Mouse (Mus musculus): Measurements from ENCODE around the gene Tada2b. TPM values are rescaled to one million over a fixed set of nuclear protein-coding genes. Genes with fewer than 3 reads are reported as not detected.
A peak's percentile ranks its signal among the peaks of the same experiment; 100 is the strongest.

Gene Tada2b
- polyA plus RNA-seq, 1 experiment from 2014 or later = 3.1 TPM

DNA sequence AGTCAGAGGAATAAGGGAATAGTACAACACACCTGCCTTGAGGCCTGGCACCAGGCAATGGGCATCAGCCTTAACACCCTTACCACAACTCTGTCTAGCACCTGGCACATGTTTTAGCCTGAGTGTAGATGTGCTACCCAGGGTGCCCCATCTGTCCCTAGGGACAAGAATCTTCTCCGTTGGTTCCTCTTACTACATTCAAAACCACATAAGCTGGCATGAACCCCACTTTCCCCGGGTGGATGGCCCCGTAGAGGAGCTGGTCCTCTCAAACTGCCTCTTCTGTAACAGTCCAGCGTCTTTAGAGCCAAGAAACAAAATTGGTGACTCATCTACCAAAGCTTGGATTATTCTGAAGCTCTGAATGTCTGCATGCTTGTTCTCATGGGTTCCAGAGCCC, 3.7 kb downstream of the Tada2b start:
- no peak for ATAC-seq (ENCODE audit: insufficient number of reproducible peaks, insufficient read depth, low FRiP score, low read depth)
- H3K27ac ChIP-seq (replicated peaks in 1 of 2; ENCODE audit: control insufficient read depth in 1 of 2, insufficient read depth in 1 of 2, low read depth in 2 of 2, low read length in 2 of 2) = no peak overlapping the region
- no peak overlapping the region for H3K4me2 ChIP-seq (ENCODE audit: low read length)
- H3K9ac ChIP-seq (ENCODE audit: low read length) = 0 out of 2 replicates have a peak overlapping the region, but pooled peaks have one; percentile 17
- 92% methylated on average over 4 of the region's 4 CpGs for WGBS
- H3K27me3 ChIP-seq (ENCODE audit: control insufficient read depth, insufficient read depth, low read length) = peaks cover 7% of the 10 kb centered on the region
- peaks cover 14 to 36% of the 10 kb centered on the region in 2 experiments for H3K4me1 ChIP-seq (ENCODE audit: control insufficient read depth in 2 of 2, insufficient read depth in 2 of 2, low read length in 2 of 2)
- H3K4me3 ChIP-seq (ENCODE audit: control insufficient read depth in 1 of 2, insufficient read depth in 1 of 2, low read depth in 1 of 2, low read length in 2 of 2) = no peak overlapping the region
- no peaks in the 10 kb centered on the region for H3K9me3 ChIP-seq (ENCODE audit: control insufficient read depth, low read length)
- peaks cover 15% of the 10 kb centered on the region for H3K36me3 ChIP-seq (ENCODE audit: control insufficient read depth, insufficient read depth, low read length)

DNA sequence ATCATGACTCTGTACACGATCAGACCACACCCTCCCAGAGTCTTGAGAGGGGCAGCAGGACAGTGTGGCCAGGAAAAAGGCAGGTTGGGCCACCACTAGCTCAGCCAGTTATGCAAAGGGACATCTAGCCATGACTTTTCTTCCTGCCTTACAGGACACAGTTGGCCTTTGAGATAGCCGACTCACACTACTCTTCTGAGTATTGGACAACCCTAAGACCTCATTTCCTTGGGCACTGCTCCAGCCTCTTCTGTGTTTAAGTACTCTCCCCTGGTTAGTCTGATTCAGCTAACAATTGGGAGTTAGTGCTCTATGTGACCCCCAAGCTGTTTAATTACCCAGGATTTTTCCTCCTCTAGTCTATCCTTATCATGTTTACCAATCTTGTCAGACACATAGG, 4.3 kb downstream of the Tada2b start:
- peaks cover 19% of the 10 kb centered on the region for H3K36me3 ChIP-seq (ENCODE audit: control insufficient read depth, insufficient read depth, low read length)
- no peak overlapping the region for H3K27ac ChIP-seq (replicated peaks in 1 of 2; ENCODE audit: control insufficient read depth in 1 of 2, insufficient read depth in 1 of 2, low read depth in 2 of 2, low read length in 2 of 2)

DNA sequence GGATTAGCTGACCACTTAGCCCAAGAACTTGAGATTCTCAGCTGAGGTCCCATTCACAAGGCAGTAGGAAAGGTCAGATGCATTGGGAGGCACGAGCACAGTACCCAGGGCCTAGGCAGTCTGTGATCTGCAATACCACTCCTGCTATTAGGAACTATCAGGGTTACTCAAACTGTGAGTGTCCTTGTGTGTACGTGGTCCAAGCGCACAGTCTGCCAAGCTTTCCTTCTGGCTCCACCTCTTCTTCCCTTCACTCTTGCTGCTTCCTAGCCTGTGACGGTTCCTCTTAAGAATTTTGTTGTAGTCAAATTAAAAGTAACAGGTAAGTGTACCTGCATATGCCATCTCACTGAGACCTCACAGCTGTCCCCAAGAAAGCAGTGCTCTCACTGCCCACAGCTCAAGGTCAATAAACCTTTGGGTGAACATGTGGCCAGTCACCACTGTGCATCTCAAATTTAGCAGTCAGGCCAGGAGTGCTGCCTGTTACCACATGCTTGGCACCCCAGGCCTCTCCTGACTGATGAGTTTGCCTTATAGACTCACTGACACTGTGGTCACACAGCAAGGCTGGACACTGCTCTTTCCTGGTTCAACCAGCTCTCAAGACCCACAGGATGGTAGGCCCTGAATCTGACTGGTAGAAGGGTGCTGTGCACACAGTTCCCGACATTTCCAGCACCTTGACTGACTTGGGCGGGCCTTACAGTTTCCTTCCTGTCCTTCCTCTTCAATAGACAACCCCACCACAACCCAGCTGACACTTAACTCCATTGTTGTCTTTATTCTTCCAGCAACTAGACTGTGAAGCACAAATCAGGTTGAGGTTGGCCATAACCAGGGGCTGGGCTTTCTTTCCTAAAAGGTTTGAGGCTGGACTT, 5.3 kb downstream of the Tada2b start:
- Histone ChIP-seq H3K4me1 (ENCODE audit: control insufficient read depth in 2 of 2, insufficient read depth in 2 of 2, low read length in 2 of 2) (peaks cover 7 to 28% of the 10 kb centered on the region in 2 experiments), H3K27me3 (ENCODE audit: control insufficient read depth, insufficient read depth, low read length) (no peaks in the 10 kb centered on the region), H3K9ac (ENCODE audit: low read length) (no peak overlapping the region), H3K4me2 (ENCODE audit: low read length) (no peak overlapping the region), H3K4me3 (ENCODE audit: control insufficient read depth in 1 of 2, insufficient read depth in 1 of 2, low read depth in 1 of 2, low read length in 2 of 2) (no peak overlapping the region), H3K36me3 (ENCODE audit: control insufficient read depth, insufficient read depth, low read length) (peaks cover 24% of the 10 kb centered on the region), H3K9me3 (ENCODE audit: control insufficient read depth, low read length) (no peaks in the 10 kb centered on the region), H3K27ac (replicated peaks in 1 of 2; ENCODE audit: control insufficient read depth in 1 of 2, insufficient read depth in 1 of 2, low read depth in 2 of 2, low read length in 2 of 2) (no peak overlapping the region)
- WGBS = 82% methylated on average over 6 of the region's 6 CpGs
- no peak for ATAC-seq (ENCODE audit: insufficient number of reproducible peaks, insufficient read depth, low FRiP score, low read depth)

More for the DNA sequence above, 4.3 kb downstream of the Tada2b start:
- no peak for ATAC-seq (ENCODE audit: insufficient number of reproducible peaks, insufficient read depth, low FRiP score, low read depth)
- Histone ChIP-seq H3K27me3 (ENCODE audit: control insufficient read depth, insufficient read depth, low read length) (peaks cover under 1% of the 10 kb centered on the region; the same call in 1 of the 2 replicates), H3K9ac (ENCODE audit: low read length) (no peak overlapping the region), H3K4me1 (ENCODE audit: control insufficient read depth in 2 of 2, insufficient read depth in 2 of 2, low read length in 2 of 2) (peaks cover 7 to 30% of the 10 kb centered on the region in 2 experiments), H3K9me3 (ENCODE audit: control insufficient read depth, low read length) (no peaks in the 10 kb centered on the region), H3K4me2 (ENCODE audit: low read length) (no peak overlapping the region), H3K4me3 (ENCODE audit: control insufficient read depth in 1 of 2, insufficient read depth in 1 of 2, low read depth in 1 of 2, low read length in 2 of 2) (no peak overlapping the region)
- 49% methylated on average over 2 of the region's 2 CpGs for WGBS

DNA sequence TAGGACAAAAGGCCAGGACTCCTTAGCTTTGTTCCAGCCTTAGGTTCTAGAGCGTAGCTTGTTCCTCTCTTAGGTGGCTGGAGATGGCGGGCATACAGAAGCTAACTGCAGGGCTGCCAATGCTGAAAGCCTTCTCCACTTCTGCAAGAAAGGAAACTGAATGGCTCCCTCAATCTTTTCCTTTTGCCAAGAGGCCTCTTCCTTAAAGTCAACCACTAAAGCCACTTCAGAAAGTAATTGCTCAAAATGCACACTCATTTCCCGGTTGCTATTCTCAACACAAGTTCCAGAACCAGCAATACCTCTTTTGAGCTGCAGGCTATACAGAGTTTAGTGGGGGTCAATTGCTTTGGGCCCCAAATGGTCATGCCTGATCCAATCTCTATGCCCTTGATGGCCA, 6.6 kb downstream of the Tada2b start:
- H3K9ac ChIP-seq (ENCODE audit: low read length) = no peak overlapping the region
- no peak overlapping the region for H3K27ac ChIP-seq (replicated peaks in 1 of 2; ENCODE audit: control insufficient read depth in 1 of 2, insufficient read depth in 1 of 2, low read depth in 2 of 2, low read length in 2 of 2)
- peaks cover 7 to 20% of the 10 kb centered on the region in 2 experiments; a peak in 3 of 4 replicates for H3K4me1 ChIP-seq (ENCODE audit: control insufficient read depth in 2 of 2, insufficient read depth in 2 of 2, low read length in 2 of 2)
- no peaks in the 10 kb centered on the region for H3K27me3 ChIP-seq (ENCODE audit: control insufficient read depth, insufficient read depth, low read length)
- no peak for ATAC-seq (ENCODE audit: insufficient number of reproducible peaks, insufficient read depth, low FRiP score, low read depth)
- no peak overlapping the region for H3K4me2 ChIP-seq (ENCODE audit: low read length)
- no peaks in the 10 kb centered on the region for H3K9me3 ChIP-seq (ENCODE audit: control insufficient read depth, low read length)
- peaks cover 37% of the 10 kb centered on the region for H3K36me3 ChIP-seq (ENCODE audit: control insufficient read depth, insufficient read depth, low read length)
- WGBS = 83% methylated on average over 3 of the region's 3 CpGs
- no peak overlapping the region for H3K4me3 ChIP-seq (ENCODE audit: control insufficient read depth in 1 of 2, insufficient read depth in 1 of 2, low read depth in 1 of 2, low read length in 2 of 2)

DNA sequence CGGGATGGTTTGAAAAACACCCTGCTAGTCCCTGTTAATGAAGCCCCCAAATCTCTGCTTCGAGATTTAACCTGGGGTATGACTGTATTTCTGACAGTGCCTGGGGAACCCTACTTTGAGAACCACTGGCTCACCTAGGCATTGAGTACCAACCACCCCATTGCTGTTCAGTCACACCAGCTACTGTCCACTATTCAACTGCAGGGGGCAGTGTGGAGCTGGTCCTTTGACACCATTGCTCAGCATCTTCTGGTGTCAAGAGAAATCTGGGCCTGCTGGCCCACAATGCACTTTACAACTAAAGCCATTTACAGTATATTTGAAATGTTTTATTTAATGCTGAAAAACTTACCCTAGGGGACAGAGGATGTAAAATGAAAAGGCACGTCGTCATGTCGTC, 9.8 kb downstream of the Tada2b start:
- Histone ChIP-seq H3K9me3 (ENCODE audit: control insufficient read depth, low read length) (no peaks in the 10 kb centered on the region), H3K36me3 (ENCODE audit: control insufficient read depth, insufficient read depth, low read length) (peaks cover 65% of the 10 kb centered on the region), H3K27ac (replicated peaks in 1 of 2; ENCODE audit: control insufficient read depth in 1 of 2, insufficient read depth in 1 of 2, low read depth in 2 of 2, low read length in 2 of 2) (no peak overlapping the region), H3K9ac (ENCODE audit: low read length) (no peak overlapping the region), H3K4me1 (ENCODE audit: control insufficient read depth in 2 of 2, insufficient read depth in 2 of 2, low read length in 2 of 2) (peaks cover 3 to 5% of the 10 kb centered on the region in 2 experiments; a peak in 3 of 4 replicates), H3K4me3 (ENCODE audit: control insufficient read depth in 1 of 2, insufficient read depth in 1 of 2, low read depth in 1 of 2, low read length in 2 of 2) (no peak overlapping the region), H3K27me3 (ENCODE audit: control insufficient read depth, insufficient read depth, low read length) (no peaks in the 10 kb centered on the region), H3K4me2 (ENCODE audit: low read length) (no peak overlapping the region)
- whole genome bisulfite sequencing = 88% methylated on average over 5 of the region's 5 CpGs
- no peak for ATAC-seq (ENCODE audit: insufficient number of reproducible peaks, insufficient read depth, low FRiP score, low read depth)

DNA sequence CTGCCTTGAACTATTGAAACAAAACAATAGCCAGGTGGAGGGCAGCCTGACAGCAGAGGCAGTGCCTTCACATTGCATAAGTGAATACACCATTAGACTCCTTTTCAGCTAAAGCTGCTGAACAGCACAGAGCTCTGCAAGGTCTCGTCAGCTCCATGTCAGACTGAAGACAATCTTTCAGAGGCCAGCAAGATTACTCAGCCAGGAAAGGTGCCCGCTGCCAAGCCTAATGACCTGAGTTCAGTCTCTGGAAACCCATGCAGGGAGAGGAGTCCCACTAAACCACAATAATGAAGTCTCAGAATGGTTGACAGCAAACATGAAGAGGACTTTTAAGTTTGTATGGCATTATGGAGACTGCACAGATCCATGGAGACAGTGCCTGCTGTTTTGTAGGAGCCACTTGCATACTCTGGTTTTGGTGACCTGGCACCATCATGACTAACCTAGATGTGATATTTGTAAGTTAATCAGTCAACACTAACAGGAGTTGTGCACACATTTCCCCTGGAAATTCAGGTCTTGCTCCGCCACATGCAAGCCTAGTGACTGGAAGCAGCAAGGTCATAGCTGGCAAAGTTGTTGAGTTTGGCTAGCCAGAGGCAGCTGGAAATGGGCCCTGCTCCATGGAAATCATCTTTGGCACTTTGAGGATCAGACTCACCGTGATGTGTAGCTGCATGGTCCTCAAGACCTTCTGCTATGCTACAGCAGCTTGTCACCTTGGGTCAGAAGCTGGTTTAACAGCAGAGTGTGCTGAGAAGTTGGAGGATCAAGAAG, 11.0 kb downstream of the Tada2b start:
- WGBS = 79% methylated on average over 4 of the region's 4 CpGs
- no peak for ATAC-seq (ENCODE audit: insufficient number of reproducible peaks, insufficient read depth, low FRiP score, low read depth)

DNA sequence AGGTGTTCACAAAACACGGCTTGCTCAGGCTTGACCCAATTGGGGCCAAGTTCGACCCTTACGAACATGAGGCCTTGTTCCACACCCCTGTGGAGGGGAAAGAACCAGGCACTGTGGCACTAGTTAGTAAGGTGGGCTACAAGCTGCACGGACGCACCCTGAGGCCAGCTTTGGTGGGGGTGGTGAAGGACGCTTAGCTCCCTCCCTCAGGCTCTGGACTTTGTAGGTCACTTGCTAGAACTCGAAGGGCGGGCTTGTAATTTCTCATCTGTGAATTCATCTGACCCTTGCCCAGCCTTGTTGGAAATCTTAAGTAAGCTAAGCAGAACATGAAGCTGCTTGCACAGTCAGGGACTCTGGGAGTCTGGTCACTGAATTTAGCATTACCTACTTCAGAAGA, 12.9 kb downstream of the Tada2b start:
- 95% methylated on average over 8 of the region's 8 CpGs for WGBS
- no peak for ATAC-seq (ENCODE audit: insufficient number of reproducible peaks, insufficient read depth, low FRiP score, low read depth)
- H3K9ac ChIP-seq (ENCODE audit: low read length) = no peak overlapping the region
- no peak overlapping the region for H3K4me2 ChIP-seq (ENCODE audit: low read length)
- H3K9me3 ChIP-seq (ENCODE audit: control insufficient read depth, low read length) = no peaks in the 10 kb centered on the region
- no peaks in the 10 kb centered on the region for H3K27me3 ChIP-seq (ENCODE audit: control insufficient read depth, insufficient read depth, low read length)
- H3K27ac ChIP-seq (replicated peaks in 1 of 2; ENCODE audit: control insufficient read depth in 1 of 2, insufficient read depth in 1 of 2, low read depth in 2 of 2, low read length in 2 of 2) = no peak overlapping the region
- no peak overlapping the region for H3K4me3 ChIP-seq (ENCODE audit: control insufficient read depth in 1 of 2, insufficient read depth in 1 of 2, low read depth in 1 of 2, low read length in 2 of 2)
- peaks cover 72% of the 10 kb centered on the region for H3K36me3 ChIP-seq (ENCODE audit: control insufficient read depth, insufficient read depth, low read length)
- H3K4me1 ChIP-seq (ENCODE audit: control insufficient read depth in 2 of 2, insufficient read depth in 2 of 2, low read length in 2 of 2) = peaks cover 0 to 9% of the 10 kb centered on the region in 2 experiments; a peak in 2 of 4 replicates

More for the DNA sequence above, 11.0 kb downstream of the Tada2b start:
- H3K4me1 ChIP-seq (ENCODE audit: control insufficient read depth in 2 of 2, insufficient read depth in 2 of 2, low read length in 2 of 2) = 0 out of 4 replicates have a peak, but pooled peaks cover 0 to 4% of the 10 kb centered on the region in 2 experiments
- H3K4me3 ChIP-seq (ENCODE audit: control insufficient read depth in 1 of 2, insufficient read depth in 1 of 2, low read depth in 1 of 2, low read length in 2 of 2) = no peak overlapping the region
- H3K27ac ChIP-seq (replicated peaks in 1 of 2; ENCODE audit: control insufficient read depth in 1 of 2, insufficient read depth in 1 of 2, low read depth in 2 of 2, low read length in 2 of 2) = no peak overlapping the region
- H3K36me3 ChIP-seq (ENCODE audit: control insufficient read depth, insufficient read depth, low read length) = peaks cover 75% of the 10 kb centered on the region
- H3K27me3 ChIP-seq (ENCODE audit: control insufficient read depth, insufficient read depth, low read length) = no peaks in the 10 kb centered on the region
- no peak overlapping the region for H3K9ac ChIP-seq (ENCODE audit: low read length)
- no peak overlapping the region for H3K4me2 ChIP-seq (ENCODE audit: low read length)
- no peaks in the 10 kb centered on the region for H3K9me3 ChIP-seq (ENCODE audit: control insufficient read depth, low read length)
